Mouse (Mus musculus): Measurements from ENCODE around the gene Hist1h2ab. TPM values are rescaled to one million over a fixed set of nuclear protein-coding genes. Genes with fewer than 3 reads are reported as not detected.
A peak's percentile ranks its signal among the peaks of the same experiment; 100 is the strongest.
"Not testable (repeated sequence)": the region's sequence is repeated elsewhere in the genome, so short reads cannot be mapped to it uniquely, and the experiment has no call there.

Hist1h2ab gene
- polyA plus RNA-seq, 2 experiments: 39.0 to 40.4 TPM

GRCm38 (mm10) chr13:23759916-23760239 lies 9.0 kb downstream of the Hist1h2ab start:
- Histone ChIP-seq H3K4me2 (replicated peaks; ENCODE audit: low read depth, low read length, severe bottlenecking) (peak overlapping the region; percentile 85), H3K4me1 (ENCODE audit: control insufficient read depth, insufficient read depth, low read length) (peaks cover 24% of the 10 kb centered on the region), H3K9me3 (ENCODE audit: control insufficient read depth, low read length) (no peaks in the 10 kb centered on the region), H3K9ac (ENCODE audit: low read depth, low read length, severe bottlenecking) (no peak overlapping the region), H3K36me3 (ENCODE audit: control insufficient read depth, insufficient read depth, low read length) (no peaks in the 10 kb centered on the region), H3K4me3 (replicated peaks; ENCODE audit: low read length) (peak overlapping the region; percentile 52), H3K27me3 (ENCODE audit: control insufficient read depth, insufficient read depth, low read length) (no peaks in the 10 kb centered on the region), H3K27ac (replicated peaks; ENCODE audit: low read depth, low read length) (peak overlapping the region; percentile 94; the same call in 1 of the 2 replicates)
- DNase-seq (ENCODE audit: low spot score) (no peak), ATAC-seq (ENCODE audit: low FRiP score, low read depth) (no peak)
- no peak for TF ChIP-seq POLR2A (IDR thresholded peaks at IDR 0.05; ENCODE audit: borderline replicate concordance, extremely low read depth, insufficient read depth, insufficient read length)
- 74% methylated on average over 1 of the region's 1 CpGs for WGBS

GRCm38 (mm10) chr13:23760240-23760971 lies 9.5 kb downstream of the Hist1h2ab start:
- ATAC-seq (ENCODE audit: low FRiP score, low read depth) (0 out of 2 replicates have a peak, but pooled peaks have one; percentile 0), DNase-seq (ENCODE audit: low spot score) (peak; percentile 49)
- H3K9ac ChIP-seq (ENCODE audit: low read depth, low read length, severe bottlenecking): peak overlapping the region; percentile 51
- H3K27ac ChIP-seq (replicated peaks; ENCODE audit: low read depth, low read length): peak overlapping the region; percentile 94
- peak overlapping the region; percentile 85 for H3K4me2 ChIP-seq (replicated peaks; ENCODE audit: low read depth, low read length, severe bottlenecking)
- H3K4me3 ChIP-seq (replicated peaks; ENCODE audit: low read length): peak overlapping the region; percentile 52
- peaks cover 24% of the 10 kb centered on the region for H3K4me1 ChIP-seq (ENCODE audit: control insufficient read depth, insufficient read depth, low read length)
- TF ChIP-seq POLR2A (IDR thresholded peaks at IDR 0.05; ENCODE audit: borderline replicate concordance, extremely low read depth, insufficient read depth, insufficient read length): no peak
- H3K27me3 ChIP-seq (ENCODE audit: control insufficient read depth, insufficient read depth, low read length): no peaks in the 10 kb centered on the region
- no peaks in the 10 kb centered on the region for H3K36me3 ChIP-seq (ENCODE audit: control insufficient read depth, insufficient read depth, low read length)
- WGBS: 1% methylated on average over 21 of the region's 27 CpGs
- H3K9me3 ChIP-seq (ENCODE audit: control insufficient read depth, low read length): no peaks in the 10 kb centered on the region

GRCm38 (mm10) chr13:23760972-23761864 lies 10.3 kb downstream of the Hist1h2ab start, which contains the start of gene Hist1h4a:
Hist1h4a (minus strand) TSS chr13:23761230.
- peak within 1 kb of the TSS; percentile 94 for H3K27ac ChIP-seq (replicated peaks; ENCODE audit: low read depth, low read length)
- ATAC-seq (ENCODE audit: low FRiP score, low read depth) (peak; percentile 78), DNase-seq (ENCODE audit: low spot score) (peak; percentile 99)
- peak; percentile 98; the same call in 1 of the 2 replicates for TF ChIP-seq POLR2A (IDR thresholded peaks at IDR 0.05; ENCODE audit: borderline replicate concordance, extremely low read depth, insufficient read depth, insufficient read length)
- peak within 1 kb of the TSS; percentile 64 for H3K9ac ChIP-seq (ENCODE audit: low read depth, low read length, severe bottlenecking)
- H3K9me3 ChIP-seq (ENCODE audit: control insufficient read depth, low read length): no peaks in the 10 kb centered on the region
- H3K27me3 ChIP-seq (ENCODE audit: control insufficient read depth, insufficient read depth, low read length): no peaks in the 10 kb centered on the region
- WGBS: under 1% methylated on average over 54 of the region's 72 CpGs
- H3K4me2 ChIP-seq (replicated peaks; ENCODE audit: low read depth, low read length, severe bottlenecking): peak within 1 kb of the TSS; percentile 85
- peaks cover 24% of the 10 kb centered on the region for H3K4me1 ChIP-seq (ENCODE audit: control insufficient read depth, insufficient read depth, low read length)
- no peaks in the 10 kb centered on the region for H3K36me3 ChIP-seq (ENCODE audit: control insufficient read depth, insufficient read depth, low read length)
- peak within 1 kb of the TSS; percentile 52 for H3K4me3 ChIP-seq (replicated peaks; ENCODE audit: low read length)

GRCm38 (mm10) chr13:23761871-23762821 lies 11.2 kb downstream of the Hist1h2ab start, which contains the start of gene Hist1h3a:
Hist1h3a (minus strand) TSS chr13:23762386.
- ATAC-seq (ENCODE audit: low FRiP score, low read depth) (peak; percentile 78), DNase-seq (ENCODE audit: low spot score) (peak; percentile 96)
- not testable (repeated sequence) for H3K36me3 ChIP-seq (ENCODE audit: control insufficient read depth, insufficient read depth, low read length); H3K9me3 ChIP-seq (ENCODE audit: control insufficient read depth, low read length); H3K27me3 ChIP-seq (ENCODE audit: control insufficient read depth, insufficient read depth, low read length)
- peak within 1 kb of the TSS; percentile 64 for H3K9ac ChIP-seq (ENCODE audit: low read depth, low read length, severe bottlenecking)
- under 1% methylated on average over 25 of the region's 52 CpGs for WGBS
- TF ChIP-seq POLR2A (IDR thresholded peaks at IDR 0.05; ENCODE audit: borderline replicate concordance, extremely low read depth, insufficient read depth, insufficient read length): peak; percentile 89; the same call in 1 of the 2 replicates
- H3K4me2 ChIP-seq (replicated peaks; ENCODE audit: low read depth, low read length, severe bottlenecking): peak within 1 kb of the TSS; percentile 85
- peak within 1 kb of the TSS; percentile 52 for H3K4me3 ChIP-seq (replicated peaks; ENCODE audit: low read length)
- H3K27ac ChIP-seq (replicated peaks; ENCODE audit: low read depth, low read length): peak within 1 kb of the TSS; percentile 94
- H3K4me1 ChIP-seq (ENCODE audit: control insufficient read depth, insufficient read depth, low read length): peaks cover 24% of the 10 kb centered on the region

Data from limb, embryonic 14.5 days (tissue).